8 mouse cellular contexts compared by ENCODE assay signal in the genomic region with DNA sequence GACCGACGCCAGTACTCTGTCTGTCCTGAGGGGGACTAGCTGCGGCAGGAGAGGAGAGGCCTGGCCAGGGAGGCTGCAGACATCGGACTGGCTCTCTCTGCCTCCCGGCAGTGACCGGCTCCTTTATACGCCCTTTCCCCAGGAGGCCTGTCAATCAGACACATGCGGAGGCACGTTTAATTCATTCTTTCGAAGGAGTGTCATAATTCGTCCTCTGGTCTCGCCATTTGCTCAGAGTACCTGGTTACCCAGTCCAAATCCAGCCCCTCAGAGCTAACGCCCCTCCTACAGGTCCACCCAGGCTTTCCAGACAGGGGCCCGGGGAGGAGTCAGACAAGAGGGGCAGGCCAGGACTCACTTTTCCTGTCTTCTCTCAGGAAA. TPM values are rescaled to one million over a fixed set of nuclear protein-coding genes. Genes with fewer than 3 reads are reported as not detected.
DNase-seq lines count a peak whose midpoint lies in the region; ATAC-seq and TF ChIP-seq lines count a peak whose summit lies in the region.

A gene (minus strand): TSS at position 242 of the 381 bp plus-strand sequence.

- ATAC-seq in hindbrain, embryonic 14.5 days (ENCODE audit: low FRiP score), result peak; percentile 60
- peak; percentile 43; the same call in 1 of the 2 replicates for ATAC-seq in liver, embryonic 11.5 days (replicated peaks; ENCODE audit: low FRiP score)
- peak; percentile 72 for ATAC-seq in neural tube, embryonic 12.5 days (ENCODE audit: low FRiP score, low read depth)

- 0% methylated on average over 14 of the region's 14 CpGs for WGBS in hindbrain, embryonic 14.5 days
- WGBS in liver, embryonic 11.5 days, result 3% methylated on average over 14 of the region's 14 CpGs
- WGBS in neural tube, embryonic 12.5 days, result 1% methylated on average over 14 of the region's 14 CpGs

- H3K9ac ChIP-seq in hindbrain, embryonic 14.5 days, result peak within 1 kb of the TSS; percentile 42; the same call in 1 of the 2 replicates
- no peak within 1 kb of the TSS for H3K9ac ChIP-seq in liver, embryonic 11.5 days (ENCODE audit: low read depth, low read length)
- no peak within 1 kb of the TSS; the same call in 1 of the 2 replicates for H3K9ac ChIP-seq in neural tube, embryonic 12.5 days

- no peaks in the 10 kb centered on the region for H3K36me3 ChIP-seq in C2C12 (ENCODE audit: control insufficient read depth, insufficient read depth)
- no peaks in the 10 kb centered on the region for H3K36me3 ChIP-seq in hindbrain, embryonic 14.5 days (replicated peaks; ENCODE audit: control insufficient read depth, insufficient read depth)
- no peaks in the 10 kb centered on the region for H3K36me3 ChIP-seq in liver, embryonic 11.5 days (ENCODE audit: control insufficient read depth, insufficient read depth, low read length)
- H3K36me3 ChIP-seq in neural tube, embryonic 12.5 days, result no peaks in the 10 kb centered on the region

- H3K4me2 ChIP-seq in hindbrain, embryonic 14.5 days (replicated peaks), result peak within 1 kb of the TSS; percentile 48
- peak within 1 kb of the TSS; percentile 55 for H3K4me2 ChIP-seq in liver, embryonic 11.5 days
- H3K4me2 ChIP-seq in neural tube, embryonic 12.5 days (replicated peaks), result peak within 1 kb of the TSS; percentile 56

- H3K4me1 ChIP-seq in hindbrain, embryonic 14.5 days (replicated peaks; ENCODE audit: control insufficient read depth, insufficient read depth, low read length), result peaks cover 9% of the 10 kb centered on the region; the same call in 1 of the 2 replicates
- no peaks in the 10 kb centered on the region; the same call in 1 of the 2 replicates for H3K4me1 ChIP-seq in liver, embryonic 11.5 days (replicated peaks; ENCODE audit: control insufficient read depth, insufficient read depth, low read length)
- peaks cover 18% of the 10 kb centered on the region for H3K4me1 ChIP-seq in neural tube, embryonic 12.5 days

- H3K79me2 ChIP-seq in C2C12 (ENCODE audit: control insufficient read depth, insufficient read depth), result peaks cover 7% of the 10 kb centered on the region

- H3K27me3 ChIP-seq in C2C12 (ENCODE audit: control insufficient read depth, insufficient read depth, insufficient read length), result no peaks in the 10 kb centered on the region
- no peaks in the 10 kb centered on the region for H3K27me3 ChIP-seq in hindbrain, embryonic 14.5 days (ENCODE audit: control insufficient read depth, insufficient read depth, low read length)
- no peaks in the 10 kb centered on the region; the same call in 1 of the 2 replicates for H3K27me3 ChIP-seq in liver, embryonic 11.5 days (replicated peaks; ENCODE audit: control insufficient read depth, insufficient read depth, low read length)
- peaks cover 3% of the 10 kb centered on the region; the same call in 1 of the 2 replicates for H3K27me3 ChIP-seq in neural tube, embryonic 12.5 days (replicated peaks)

- peak; percentile 32 for DNase-seq in brain, adult 2 months (ENCODE audit: low read depth, low spot score)
- DNase-seq in gastrocnemius, postnatal 10 days, result peak; percentile 65
- no peak for DNase-seq in hindbrain, embryonic 14.5 days (ENCODE audit: low spot score)
- DNase-seq in liver, embryonic 11.5 days (ENCODE audit: low spot score), result no peak
- no peak for DNase-seq in right cerebral cortex, adult 18-20 months
- no peak for DNase-seq in left cerebral cortex, adult 9 months (ENCODE audit: low spot score in 2 of 2)

- no peak within 1 kb of the TSS for H3K27ac ChIP-seq in hindbrain, embryonic 14.5 days
- H3K27ac ChIP-seq in liver, embryonic 11.5 days (ENCODE audit: low read depth, low read length), result no peak within 1 kb of the TSS
- no peak within 1 kb of the TSS for H3K27ac ChIP-seq in neural tube, embryonic 12.5 days

- TF ChIP-seq CTCF in C2C12 (IDR thresholded peaks at IDR 0.05; ENCODE audit: control insufficient read depth, insufficient read depth, insufficient read length), result no peak

- H3K9me3 ChIP-seq in hindbrain, embryonic 14.5 days (ENCODE audit: control insufficient read depth, low read length), result no peaks in the 10 kb centered on the region
- no peaks in the 10 kb centered on the region for H3K9me3 ChIP-seq in liver, embryonic 11.5 days (ENCODE audit: control insufficient read depth, low read length)
- no peaks in the 10 kb centered on the region for H3K9me3 ChIP-seq in neural tube, embryonic 12.5 days

- H3K79me3 ChIP-seq in C2C12 (ENCODE audit: low read depth), result peaks cover 4% of the 10 kb centered on the region

- H3ac ChIP-seq in C2C12 (ENCODE audit: control insufficient read depth, insufficient read length, low read depth), result peak within 1 kb of the TSS; percentile 63

- H3K4me3 ChIP-seq in C2C12 (ENCODE audit: insufficient read depth, poor library complexity, severe bottlenecking), result peak within 1 kb of the TSS; percentile 29
- peak within 1 kb of the TSS; percentile 22 for H3K4me3 ChIP-seq in hindbrain, embryonic 14.5 days (replicated peaks; ENCODE audit: low read length)
- H3K4me3 ChIP-seq in liver, embryonic 11.5 days (ENCODE audit: low read depth, low read length), result peak within 1 kb of the TSS; percentile 12; the same call in 1 of the 2 replicates
- H3K4me3 ChIP-seq in neural tube, embryonic 12.5 days, result peak within 1 kb of the TSS; percentile 20

TF ChIP-seq in C2C12, 6 proteins besides CTCF, POLR2A, EP300 and RAD21:
- TF ChIP-seq USF1 (IDR thresholded peaks at IDR 0.05; ENCODE audit: low read depth) (no peak), CEBPB (IDR thresholded peaks at IDR 0.05; ENCODE audit: low read depth) (no peak), MYOD1 (IDR thresholded peaks at IDR 0.05; ENCODE audit: control insufficient read depth, insufficient read length, low read depth) (peak; percentile 9)

RNA-seq across cellular contexts. Expression of the gene that starts here (rescaled TPM):
- polyA plus RNA-seq in C2C12 (2012; fragmentation: generic; extraction: Trizol), result 11.5 TPM
- total RNA-seq in gastrocnemius, postnatal 10 days (2021), result 10 to 100 TPM; 66.4 to 84.2 TPM
- polyA plus RNA-seq in hindbrain, embryonic 14.5 days (2014; fragmentation: Nextera tagmentation; extraction: Ambion mirVana), result 5.6 and 5.8 TPM in 2 replicates
- 0.78 and 1.0 TPM in 2 replicates for polyA plus RNA-seq in liver, embryonic 11.5 days (2014; fragmentation: Nextera tagmentation; extraction: Ambion mirVana)
- 5.4 and 7.0 TPM in 2 replicates for polyA plus RNA-seq in neural tube, embryonic 12.5 days (2016; fragmentation: Nextera tagmentation; extraction: Ambion mirVana)

Comparison
In these comparisons a context has a peak if more than half of its experiments do, and no peak if none do; other contexts are left out.
1. DNase-seq: peak in brain, adult 2 months (single experiment) and gastrocnemius, postnatal 10 days (single experiment); none in hindbrain, embryonic 14.5 days (single experiment), liver, embryonic 11.5 days (single experiment), right cerebral cortex, adult 18-20 months (single experiment) and left cerebral cortex, adult 9 months (0 of 2).
2. Peak in every context shown above with its lines, with median percentiles within 50 percentile points of each other: H3K4me3 ChIP-seq, ATAC-seq and H3K4me2 ChIP-seq.